Mouse (Mus musculus): Measurements from ENCODE around the gene Pcgf1. TPM values are rescaled to one million over a fixed set of nuclear protein-coding genes. Genes with fewer than 3 reads are reported as not detected.
A peak's percentile ranks its signal among the peaks of the same experiment; 100 is the strongest.

The Pcgf1 gene
- polyA plus RNA-seq, 2 experiments: 15.0 to 21.0 TPM

DNA sequence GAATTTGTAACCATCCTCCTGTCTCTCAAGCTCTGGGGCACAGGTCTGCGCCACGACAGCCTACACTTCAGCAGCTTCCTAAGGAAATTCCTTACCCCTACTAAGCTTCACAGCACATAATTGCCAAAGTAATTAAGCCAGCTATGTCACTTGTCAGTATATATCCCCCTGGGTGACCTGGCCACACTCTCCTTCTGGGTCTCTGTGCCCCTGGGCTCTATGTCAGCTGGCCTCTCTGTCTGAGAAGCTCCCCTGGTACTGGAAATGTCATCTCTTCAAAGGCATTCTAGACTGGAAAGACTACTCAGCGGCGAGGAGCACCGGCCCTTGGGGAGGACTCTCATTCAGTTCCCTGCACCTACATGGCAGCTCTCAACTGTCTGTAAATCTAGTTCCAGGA, 45.3 kb downstream of the Pcgf1 start:
- Histone ChIP-seq H3K4me1 (replicated peaks; ENCODE audit: control insufficient read depth in 2 of 2, insufficient read depth in 2 of 2, low read length in 1 of 2) (peaks cover 20 to 30% of the 10 kb centered on the region in 2 experiments), H3K27me3 (ENCODE audit: control insufficient read depth, insufficient read depth, low read length) (no peaks in the 10 kb centered on the region), H3K36me3 (replicated peaks; ENCODE audit: control insufficient read depth, insufficient read depth, low read depth) (no peaks in the 10 kb centered on the region), H3K9me3 (ENCODE audit: control insufficient read depth, low read length) (no peaks in the 10 kb centered on the region), H3K4me3 (ENCODE audit: insufficient read depth in 1 of 2, low read depth in 2 of 2, low read length in 2 of 2) (no peak overlapping the region; a peak in 1 of 4 replicates), H3K27ac (no peak overlapping the region), H3K4me2 (ENCODE audit: low read depth) (peak overlapping the region; percentile 96), H3K9ac (replicated peaks) (no peak overlapping the region)
- DNase-seq (ENCODE audit: low read depth in 3 of 3, low spot score in 3 of 3) (no peak), ATAC-seq (ENCODE audit: insufficient read depth) (no peak)
- no peak for TF ChIP-seq CTCF (IDR thresholded peaks at IDR 0.05; ENCODE audit: low read depth)
- TF ChIP-seq EP300 (IDR thresholded peaks at IDR 0.05; ENCODE audit: low read depth): no peak
- WGBS (ENCODE audit: insufficient replicate concordance): 90% methylated on average over 5 of the region's 5 CpGs

DNA sequence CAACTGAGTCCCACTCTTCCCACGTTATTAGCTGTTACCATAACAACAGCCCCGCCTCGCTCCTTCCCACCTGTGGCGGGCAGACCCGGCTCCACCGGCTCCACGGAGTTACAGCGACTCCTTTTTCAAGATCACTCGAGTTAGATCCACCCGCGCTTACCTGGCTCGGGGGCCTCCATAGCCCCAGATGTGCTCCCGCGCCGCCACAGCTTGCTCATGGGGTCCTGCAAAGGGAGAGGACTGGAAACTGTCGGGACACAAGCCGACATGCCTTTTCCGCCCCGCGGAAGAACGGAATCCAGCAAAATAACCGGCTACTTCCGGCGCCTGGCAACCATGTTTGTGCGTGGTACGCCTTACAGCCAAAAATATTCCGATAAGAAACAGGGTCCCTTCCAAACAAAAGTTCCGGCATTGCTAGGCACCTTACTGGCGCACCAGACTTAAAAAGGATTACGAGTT, 47.2 kb downstream of the Pcgf1 start:
- DNase-seq (ENCODE audit: low read depth in 3 of 3, low spot score in 3 of 3) (peak; percentile 91 to 93 (median 92)), ATAC-seq (ENCODE audit: insufficient read depth) (peak; percentile 7; the same call in 1 of the 2 replicates)
- no peaks in the 10 kb centered on the region for H3K27me3 ChIP-seq (ENCODE audit: control insufficient read depth, insufficient read depth, low read length)
- WGBS (ENCODE audit: insufficient replicate concordance): under 1% methylated on average over 30 of the region's 30 CpGs
- H3K36me3 ChIP-seq (replicated peaks; ENCODE audit: control insufficient read depth, insufficient read depth, low read depth): no peaks in the 10 kb centered on the region
- TF ChIP-seq EP300 (IDR thresholded peaks at IDR 0.05; ENCODE audit: low read depth): peak; percentile 47; the same call in 1 of the 2 replicates
- no peak for TF ChIP-seq CTCF (IDR thresholded peaks at IDR 0.05; ENCODE audit: low read depth)
- no peaks in the 10 kb centered on the region for H3K9me3 ChIP-seq (ENCODE audit: control insufficient read depth, low read length)
- peak overlapping the region; percentile 95 for H3K9ac ChIP-seq (replicated peaks)
- H3K27ac ChIP-seq: peak overlapping the region; percentile 81
- H3K4me3 ChIP-seq (ENCODE audit: insufficient read depth in 1 of 2, low read depth in 2 of 2, low read length in 2 of 2): peak overlapping the region; percentile 93
- H3K4me1 ChIP-seq (replicated peaks; ENCODE audit: control insufficient read depth in 2 of 2, insufficient read depth in 2 of 2, low read length in 1 of 2): peaks cover 19 to 28% of the 10 kb centered on the region in 2 experiments
- H3K4me2 ChIP-seq (ENCODE audit: low read depth): peak overlapping the region; percentile 87

DNA sequence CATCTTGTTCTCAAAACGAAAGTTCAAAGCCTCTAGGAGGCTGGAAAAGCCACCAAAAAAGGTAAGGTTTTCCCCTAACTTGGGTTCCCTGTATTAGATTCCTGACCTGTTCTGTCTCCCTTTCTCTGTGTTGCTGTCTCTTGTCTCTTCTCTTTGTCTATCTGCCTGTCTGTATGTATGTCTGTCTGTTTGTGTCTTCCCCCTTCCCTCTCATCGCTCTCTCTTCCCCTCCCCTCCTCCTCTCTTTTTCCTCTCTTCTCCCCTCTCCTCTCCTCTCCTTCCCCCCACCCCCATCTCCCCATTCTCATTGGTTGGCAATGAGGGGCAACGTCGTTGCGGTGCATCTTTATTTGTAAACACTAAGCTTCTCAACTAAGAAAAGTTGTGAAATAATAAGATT, 47.7 kb downstream of the Pcgf1 start, which contains the start of gene Ino80b:
Gene Ino80b (minus strand): TSS at position 101 of the 400 bp plus-strand sequence.
- ATAC-seq (ENCODE audit: insufficient read depth) (no peak), DNase-seq (ENCODE audit: low read depth in 3 of 3, low spot score in 3 of 3) (no peak)
- Histone ChIP-seq H3K4me2 (ENCODE audit: low read depth) (peak within 1 kb of the TSS; percentile 87), H3K36me3 (replicated peaks; ENCODE audit: control insufficient read depth, insufficient read depth, low read depth) (no peaks in the 10 kb centered on the region), H3K27ac (peak within 1 kb of the TSS; percentile 81), H3K4me1 (replicated peaks; ENCODE audit: control insufficient read depth in 2 of 2, insufficient read depth in 2 of 2, low read length in 1 of 2) (peaks cover 15 to 25% of the 10 kb centered on the region in 2 experiments), H3K9ac (replicated peaks) (peak within 1 kb of the TSS; percentile 95), H3K9me3 (ENCODE audit: control insufficient read depth, low read length) (no peaks in the 10 kb centered on the region), H3K27me3 (ENCODE audit: control insufficient read depth, insufficient read depth, low read length) (no peaks in the 10 kb centered on the region), H3K4me3 (ENCODE audit: insufficient read depth in 1 of 2, low read depth in 2 of 2, low read length in 2 of 2) (peak within 1 kb of the TSS; percentile 93)
- TF ChIP-seq EP300 (IDR thresholded peaks at IDR 0.05; ENCODE audit: low read depth) (no peak), CTCF (IDR thresholded peaks at IDR 0.05; ENCODE audit: low read depth) (no peak)
- 23% methylated on average over 5 of the region's 5 CpGs for WGBS (ENCODE audit: insufficient replicate concordance)

DNA sequence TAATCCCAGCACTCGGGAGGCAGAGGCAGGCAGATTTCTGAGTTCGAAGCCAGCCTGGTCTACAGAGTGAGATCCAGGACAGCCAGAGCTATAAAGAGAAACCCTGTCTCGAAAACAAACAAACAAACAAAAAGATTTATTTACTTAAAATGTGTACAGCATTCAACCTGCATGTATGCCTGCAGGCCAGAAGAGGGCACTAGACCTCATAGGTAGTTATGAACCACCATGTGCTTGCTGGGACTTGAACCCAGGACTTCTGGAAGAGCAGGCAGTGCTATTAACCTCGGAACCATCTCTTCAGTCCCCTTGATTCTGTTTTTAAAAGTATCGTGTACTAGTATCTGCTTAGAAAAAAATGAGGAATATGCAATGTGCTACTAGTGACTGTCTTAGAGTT, 49.8 kb downstream of the Pcgf1 start:
- DNase-seq (ENCODE audit: low read depth in 3 of 3, low spot score in 3 of 3) (no peak), ATAC-seq (ENCODE audit: insufficient read depth) (no peak)
- no peak overlapping the region for H3K9ac ChIP-seq (replicated peaks)
- no peaks in the 10 kb centered on the region for H3K9me3 ChIP-seq (ENCODE audit: control insufficient read depth, low read length)
- 71% methylated on average over 5 of the region's 5 CpGs for WGBS (ENCODE audit: insufficient replicate concordance)
- H3K27ac ChIP-seq: no peak overlapping the region
- peaks cover 13 to 21% of the 10 kb centered on the region in 2 experiments for H3K4me1 ChIP-seq (replicated peaks; ENCODE audit: control insufficient read depth in 2 of 2, insufficient read depth in 2 of 2, low read length in 1 of 2)
- H3K36me3 ChIP-seq (replicated peaks; ENCODE audit: control insufficient read depth, insufficient read depth, low read depth): no peaks in the 10 kb centered on the region
- no peaks in the 10 kb centered on the region for H3K27me3 ChIP-seq (ENCODE audit: control insufficient read depth, insufficient read depth, low read length)
- H3K4me3 ChIP-seq (ENCODE audit: insufficient read depth in 1 of 2, low read depth in 2 of 2, low read length in 2 of 2): no peak overlapping the region
- peak; percentile 69 for TF ChIP-seq CTCF (IDR thresholded peaks at IDR 0.05; ENCODE audit: low read depth)
- no peak for TF ChIP-seq EP300 (IDR thresholded peaks at IDR 0.05; ENCODE audit: low read depth)
- H3K4me2 ChIP-seq (ENCODE audit: low read depth): no peak overlapping the region

MicroRNA genes within 50 kb of the gene (microRNA counts, 519-probe panel; counts per million panel counts)
- microRNA mmu-miR-3470a+mmu-miR-3470b: 69.9 counts per million

Small RNAs within 50 kb of the gene (microRNA-seq; reads per million reads assigned to microRNA genes)
- gene Mir3470a (not detected), gene Mir7040 (not detected)

Other genes with a start within 250 kb of the Pcgf1 start
- gene Sema4f, start 138.1 kb upstream of the Pcgf1 start, polyA plus RNA-seq (2012; rRNA removed): 0.03 and 0.04 TPM in 2 replicates
- not detected in 2 replicates for gene Sema4f, start 138.1 kb upstream of the Pcgf1 start, polyA plus RNA-seq (2014; fragmentation: Nextera tagmentation; extraction: Ambion mirVana)
- gene M1ap, start 131.0 kb upstream of the Pcgf1 start, polyA plus RNA-seq (2012; rRNA removed): 7.7 and 9.4 TPM in 2 replicates
- 14.4 and 15.0 TPM in 2 replicates for gene M1ap, start 131.0 kb upstream of the Pcgf1 start, polyA plus RNA-seq (2014; fragmentation: Nextera tagmentation; extraction: Ambion mirVana)
- gene Dok1, start 44.4 kb upstream of the Pcgf1 start, polyA plus RNA-seq (2012; rRNA removed): 13.9 and 14.9 TPM in 2 replicates
- gene Dok1, start 44.4 kb upstream of the Pcgf1 start, polyA plus RNA-seq (2014; fragmentation: Nextera tagmentation; extraction: Ambion mirVana): 12.7 and 15.7 TPM in 2 replicates
- gene Loxl3, start 43.7 kb upstream of the Pcgf1 start, polyA plus RNA-seq (2012; rRNA removed): 0.92 and 1.6 TPM in 2 replicates
- 1.1 TPM in 2 replicates for gene Loxl3, start 43.7 kb upstream of the Pcgf1 start, polyA plus RNA-seq (2014; fragmentation: Nextera tagmentation; extraction: Ambion mirVana)
- gene Aup1, start 23.3 kb upstream of the Pcgf1 start, polyA plus RNA-seq (2012; rRNA removed): 172 and 269 TPM in 2 replicates
- gene Aup1, start 23.3 kb upstream of the Pcgf1 start, polyA plus RNA-seq (2014; fragmentation: Nextera tagmentation; extraction: Ambion mirVana): 128 and 136 TPM in 2 replicates
- 75.7 and 80.9 TPM in 2 replicates for gene Htra2, start 22.6 kb upstream of the Pcgf1 start, polyA plus RNA-seq (2012; rRNA removed)
- 54.3 and 54.9 TPM in 2 replicates for gene Htra2, start 22.6 kb upstream of the Pcgf1 start, polyA plus RNA-seq (2014; fragmentation: Nextera tagmentation; extraction: Ambion mirVana)
- gene Dqx1, start 20.0 kb upstream of the Pcgf1 start, polyA plus RNA-seq (2012; rRNA removed): 7.7 and 7.8 TPM in 2 replicates
- 2.9 and 3.1 TPM in 2 replicates for gene Dqx1, start 20.0 kb upstream of the Pcgf1 start, polyA plus RNA-seq (2014; fragmentation: Nextera tagmentation; extraction: Ambion mirVana)
- gene Tlx2, start 7.6 kb upstream of the Pcgf1 start, polyA plus RNA-seq (2012; rRNA removed): 0.05 TPM in 1 of 2 replicates, not detected in the other
- gene Tlx2, start 7.6 kb upstream of the Pcgf1 start, polyA plus RNA-seq (2014; fragmentation: Nextera tagmentation; extraction: Ambion mirVana): not detected in 2 replicates
- gene Lbx2, start 8.5 kb downstream of the Pcgf1 start, polyA plus RNA-seq (2012; rRNA removed): 0.27 and 0.46 TPM in 2 replicates
- gene Lbx2, start 8.5 kb downstream of the Pcgf1 start, polyA plus RNA-seq (2014; fragmentation: Nextera tagmentation; extraction: Ambion mirVana): 0.35 TPM in 1 of 2 replicates, not detected in the other
- 1.0 and 1.1 TPM in 2 replicates for gene Ccdc142, start 23.7 kb downstream of the Pcgf1 start, polyA plus RNA-seq (2012; rRNA removed)
- 0.23 and 0.39 TPM in 2 replicates for gene Ccdc142, start 23.7 kb downstream of the Pcgf1 start, polyA plus RNA-seq (2014; fragmentation: Nextera tagmentation; extraction: Ambion mirVana)
- gene Gm42688, start 23.7 kb downstream of the Pcgf1 start, polyA plus RNA-seq (2012; rRNA removed): 2.2 and 2.4 TPM in 2 replicates
- gene Gm42688, start 23.7 kb downstream of the Pcgf1 start, polyA plus RNA-seq (2014; fragmentation: Nextera tagmentation; extraction: Ambion mirVana): 0.76 and 0.86 TPM in 2 replicates
- gene Mrpl53, start 31.2 kb downstream of the Pcgf1 start, polyA plus RNA-seq (2012; rRNA removed): 41.1 and 56.6 TPM in 2 replicates
- 87.1 and 87.4 TPM in 2 replicates for gene Mrpl53, start 31.2 kb downstream of the Pcgf1 start, polyA plus RNA-seq (2014; fragmentation: Nextera tagmentation; extraction: Ambion mirVana)
- gene Mogs, start 37.6 kb downstream of the Pcgf1 start, polyA plus RNA-seq (2012; rRNA removed): 33.9 and 36.9 TPM in 2 replicates
- gene Mogs, start 37.6 kb downstream of the Pcgf1 start, polyA plus RNA-seq (2014; fragmentation: Nextera tagmentation; extraction: Ambion mirVana): 28.2 and 32.4 TPM in 2 replicates
- 27.7 and 33.6 TPM in 2 replicates for gene Wbp1, start 43.7 kb downstream of the Pcgf1 start, polyA plus RNA-seq (2012; rRNA removed)
- 22.0 and 27.1 TPM in 2 replicates for gene Wbp1, start 43.7 kb downstream of the Pcgf1 start, polyA plus RNA-seq (2014; fragmentation: Nextera tagmentation; extraction: Ambion mirVana)
- 9.4 and 11.6 TPM in 2 replicates for gene Ino80b, start 47.6 kb downstream of the Pcgf1 start, polyA plus RNA-seq (2012; rRNA removed)
- gene Ino80b, start 47.6 kb downstream of the Pcgf1 start, polyA plus RNA-seq (2014; fragmentation: Nextera tagmentation; extraction: Ambion mirVana): 4.4 and 5.2 TPM in 2 replicates
- 11.1 TPM in 2 replicates for gene Rtkn, start 57.6 kb downstream of the Pcgf1 start, polyA plus RNA-seq (2012; rRNA removed)
- 5.3 and 5.5 TPM in 2 replicates for gene Rtkn, start 57.6 kb downstream of the Pcgf1 start, polyA plus RNA-seq (2014; fragmentation: Nextera tagmentation; extraction: Ambion mirVana)
- gene Wdr54, start 78.5 kb downstream of the Pcgf1 start, polyA plus RNA-seq (2012; rRNA removed): 0.15 and 0.44 TPM in 2 replicates
- gene Wdr54, start 78.5 kb downstream of the Pcgf1 start, polyA plus RNA-seq (2014; fragmentation: Nextera tagmentation; extraction: Ambion mirVana): 0.32 and 0.35 TPM in 2 replicates
- not detected in 2 replicates for gene 1700003E16Rik, start 78.5 kb downstream of the Pcgf1 start, polyA plus RNA-seq (2012; rRNA removed)
- 0.06 and 0.15 TPM in 2 replicates for gene 1700003E16Rik, start 78.5 kb downstream of the Pcgf1 start, polyA plus RNA-seq (2014; fragmentation: Nextera tagmentation; extraction: Ambion mirVana)
- gene Dctn1, start 88.1 kb downstream of the Pcgf1 start, polyA plus RNA-seq (2012; rRNA removed): 16.9 and 21.1 TPM in 2 replicates
- gene Dctn1, start 88.1 kb downstream of the Pcgf1 start, polyA plus RNA-seq (2014; fragmentation: Nextera tagmentation; extraction: Ambion mirVana): 22.5 and 24.0 TPM in 2 replicates
- gene Slc4a5, start 142.0 kb downstream of the Pcgf1 start, polyA plus RNA-seq (2012; rRNA removed): 1.1 and 1.4 TPM in 2 replicates
- 0.52 and 0.73 TPM in 2 replicates for gene Slc4a5, start 142.0 kb downstream of the Pcgf1 start, polyA plus RNA-seq (2014; fragmentation: Nextera tagmentation; extraction: Ambion mirVana)
- 28.5 and 44.4 TPM in 2 replicates for gene Mthfd2, start 248.0 kb downstream of the Pcgf1 start, polyA plus RNA-seq (2012; rRNA removed)
- gene Mthfd2, start 248.0 kb downstream of the Pcgf1 start, polyA plus RNA-seq (2014; fragmentation: Nextera tagmentation; extraction: Ambion mirVana): 66.0 and 67.7 TPM in 2 replicates
- 19.0 and 25.2 TPM in 2 replicates for gene Mob1a, start 248.1 kb downstream of the Pcgf1 start, polyA plus RNA-seq (2012; rRNA removed)
- 39.4 and 43.3 TPM in 2 replicates for gene Mob1a, start 248.1 kb downstream of the Pcgf1 start, polyA plus RNA-seq (2014; fragmentation: Nextera tagmentation; extraction: Ambion mirVana)

All from liver, embryonic 14.5 days (tissue).